Mouse (Mus musculus) fibroblast of lung, adult 2 months (primary cell): ENCODE measurements around the gene Tap1.

Source experiments
- DNase-seq: peaks from one replicate; pipeline ENCODE4 v3.0.0-alpha.2; 2011; ENCODE audit warnings: low read depth

Tap1 gene

GRCm38 (mm10) chr17:34179913-34180859, 7.2 kb upstream of the Tap1 start:
- DNase-seq, result no peak

DNA sequence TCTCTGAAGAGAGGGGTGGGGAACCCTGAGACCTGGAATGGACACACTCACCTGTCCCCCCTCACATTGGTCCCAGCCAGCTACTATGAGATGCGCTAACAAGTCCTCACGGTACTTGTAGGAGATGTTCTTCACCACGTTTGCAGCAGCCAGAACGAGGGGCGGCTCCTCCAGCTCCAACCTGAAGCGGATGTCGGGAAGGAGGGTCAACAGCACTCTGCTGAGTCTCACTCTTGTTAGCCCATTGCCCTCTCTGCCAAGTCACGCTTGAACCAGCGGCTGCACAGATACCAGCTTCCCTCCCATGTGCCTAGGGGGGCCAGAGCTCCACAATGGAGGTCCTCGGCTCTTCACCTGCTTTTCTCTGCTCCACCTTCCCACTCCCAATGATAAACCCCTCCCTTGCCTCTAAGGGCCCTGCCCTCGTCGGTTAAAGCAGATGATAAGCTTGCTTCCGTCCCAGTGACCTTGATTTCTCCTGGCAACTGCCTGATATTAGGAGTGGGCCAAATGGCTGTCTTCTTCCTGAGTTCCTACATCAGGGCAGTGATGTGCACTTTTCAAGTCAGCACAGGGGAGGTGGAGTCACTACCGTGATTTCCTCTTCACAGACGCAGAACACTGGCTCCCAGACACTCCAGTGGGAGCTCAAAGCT, 3.7 kb upstream of the Tap1 start:
- DNase-seq, result no peak

DNA sequence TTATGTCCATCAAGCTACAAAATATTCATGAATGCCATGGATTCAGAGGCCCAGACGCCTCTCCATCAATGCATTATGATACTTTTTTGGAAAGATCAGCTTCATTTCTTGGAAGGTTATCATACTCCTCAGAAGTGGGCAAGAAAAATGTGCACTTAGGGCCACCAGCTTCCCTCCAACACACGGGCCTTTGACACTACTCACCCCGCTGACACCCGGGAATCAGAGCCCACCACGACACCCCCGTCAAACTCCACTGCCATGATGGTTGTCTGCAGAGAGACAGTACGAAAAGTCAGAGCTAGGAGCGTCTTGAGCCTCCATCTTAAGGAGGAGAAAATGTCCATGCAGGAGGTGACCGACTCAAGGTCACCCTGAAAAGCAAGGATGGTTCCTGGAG, 1.8 kb upstream of the Tap1 start:
- no peak for DNase-seq

- DNase-seq, result no peak
These were observed 480 bp upstream of the Tap1 start for GRCm38 (mm10) chr17:34186885-34187260.

DNA sequence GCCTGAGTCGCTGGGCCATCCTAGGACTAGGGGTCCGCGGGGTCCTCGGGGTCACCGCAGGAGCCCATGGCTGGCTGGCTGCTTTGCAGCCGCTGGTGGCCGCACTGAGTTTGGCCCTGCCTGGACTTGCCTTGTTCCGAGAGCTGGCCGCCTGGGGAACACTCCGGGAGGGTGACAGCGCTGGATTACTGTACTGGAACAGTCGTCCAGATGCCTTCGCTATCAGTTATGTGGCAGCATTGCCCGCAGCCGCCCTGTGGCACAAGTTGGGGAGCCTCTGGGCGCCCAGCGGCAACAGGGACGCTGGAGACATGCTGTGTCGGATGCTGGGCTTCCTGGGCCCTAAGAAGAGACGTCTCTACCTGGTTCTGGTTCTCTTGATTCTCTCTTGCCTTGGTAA, 657 bp downstream of the Tap1 start:
- no peak for DNase-seq

DNA sequence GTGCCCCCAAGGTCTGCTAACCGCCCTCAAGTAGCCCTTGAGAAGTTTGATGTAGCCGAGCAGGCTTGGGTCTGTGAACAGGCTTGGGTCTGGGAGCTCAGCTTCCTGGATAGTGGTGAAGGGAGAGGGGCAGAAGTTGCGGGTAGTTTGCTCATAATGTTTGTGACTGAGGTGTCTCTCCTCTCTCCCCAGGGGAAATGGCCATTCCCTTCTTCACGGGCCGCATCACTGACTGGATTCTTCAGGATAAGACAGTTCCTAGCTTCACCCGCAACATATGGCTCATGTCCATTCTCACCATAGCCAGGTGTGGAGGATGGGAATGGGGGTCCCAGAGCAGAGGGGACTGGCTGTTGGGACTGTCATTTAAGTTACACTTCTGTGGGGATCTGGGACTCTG, 1.6 kb downstream of the Tap1 start:
- DNase-seq, result no peak

DNA sequence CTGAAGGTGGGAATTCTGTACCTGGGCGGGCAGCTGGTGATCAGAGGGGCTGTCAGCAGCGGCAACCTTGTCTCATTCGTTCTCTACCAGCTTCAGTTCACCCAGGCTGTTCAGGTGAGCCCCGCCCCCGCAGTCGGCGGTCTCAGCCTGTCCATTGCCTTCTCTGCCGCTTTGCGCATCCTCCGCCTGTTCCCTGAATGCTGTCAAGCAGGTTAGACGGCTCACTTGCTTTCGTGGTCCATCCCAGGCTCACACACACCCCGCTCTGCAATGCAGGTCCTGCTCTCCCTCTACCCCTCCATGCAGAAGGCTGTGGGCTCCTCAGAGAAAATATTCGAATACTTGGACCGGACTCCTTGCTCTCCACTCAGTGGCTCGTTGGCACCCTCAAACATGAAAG, 5.5 kb downstream of the Tap1 start:
- DNase-seq, result no peak

- DNase-seq, result no peak
These were observed 6.1 kb downstream of the Tap1 start for GRCm38 (mm10) chr17:34193468-34193867.

GRCm38 (mm10) chr17:34194723-34195122, 7.4 kb downstream of the Tap1 start:
- no peak for DNase-seq

GRCm38 (mm10) chr17:34196491-34196890, 9.1 kb downstream of the Tap1 start:
- DNase-seq, result no peak

DNA sequence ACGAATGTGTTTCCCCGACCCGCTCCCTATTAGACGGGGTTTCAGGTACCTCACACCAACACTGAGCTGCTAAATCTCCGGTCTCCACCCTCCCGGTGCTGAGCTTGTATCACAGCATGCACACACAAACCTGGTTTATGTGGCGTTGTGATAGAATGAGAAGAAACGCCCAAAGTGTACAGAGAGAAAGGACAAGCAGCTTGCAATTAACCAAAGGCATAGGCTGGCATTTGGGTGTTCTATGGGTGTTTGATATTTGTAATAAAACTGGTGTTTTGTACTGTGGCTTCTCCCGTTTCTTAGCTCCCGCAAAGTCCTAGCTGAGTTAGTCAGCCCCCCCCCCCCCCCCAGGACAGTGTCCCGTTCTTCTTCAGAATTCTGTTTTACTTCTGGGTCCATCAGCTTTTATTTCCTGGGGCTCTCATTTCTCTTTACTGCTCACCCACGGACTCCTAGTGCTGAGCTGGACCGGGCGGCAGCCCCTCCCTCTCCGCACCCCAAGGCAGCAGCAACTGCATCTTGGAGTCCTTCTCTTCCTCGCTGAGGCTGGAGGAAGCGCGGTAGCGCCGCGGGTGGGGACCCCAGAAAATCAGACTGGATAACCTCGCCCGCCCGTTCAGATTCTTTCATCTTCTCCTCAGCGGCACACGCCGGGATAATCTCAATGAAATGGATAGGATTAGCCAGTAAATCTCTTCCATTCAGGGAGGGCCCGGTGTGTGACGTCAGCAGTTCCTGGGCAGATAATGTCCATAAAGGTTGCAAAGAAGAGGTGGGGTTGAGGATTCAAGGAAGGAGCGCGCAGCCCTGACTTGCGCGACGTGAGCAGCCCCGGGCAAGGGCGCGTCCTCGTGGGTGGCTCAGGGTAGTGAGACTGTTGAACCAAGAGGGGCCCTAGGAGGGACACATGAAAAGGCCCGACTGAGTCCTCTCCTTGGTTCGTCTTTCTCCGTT, 9.9 kb downstream of the Tap1 start, which contains the start of gene Psmb8:
Psmb8 (plus strand) TSS at position 781 of the 954 bp plus-strand sequence.
- peak; percentile 76 for DNase-seq

DNA sequence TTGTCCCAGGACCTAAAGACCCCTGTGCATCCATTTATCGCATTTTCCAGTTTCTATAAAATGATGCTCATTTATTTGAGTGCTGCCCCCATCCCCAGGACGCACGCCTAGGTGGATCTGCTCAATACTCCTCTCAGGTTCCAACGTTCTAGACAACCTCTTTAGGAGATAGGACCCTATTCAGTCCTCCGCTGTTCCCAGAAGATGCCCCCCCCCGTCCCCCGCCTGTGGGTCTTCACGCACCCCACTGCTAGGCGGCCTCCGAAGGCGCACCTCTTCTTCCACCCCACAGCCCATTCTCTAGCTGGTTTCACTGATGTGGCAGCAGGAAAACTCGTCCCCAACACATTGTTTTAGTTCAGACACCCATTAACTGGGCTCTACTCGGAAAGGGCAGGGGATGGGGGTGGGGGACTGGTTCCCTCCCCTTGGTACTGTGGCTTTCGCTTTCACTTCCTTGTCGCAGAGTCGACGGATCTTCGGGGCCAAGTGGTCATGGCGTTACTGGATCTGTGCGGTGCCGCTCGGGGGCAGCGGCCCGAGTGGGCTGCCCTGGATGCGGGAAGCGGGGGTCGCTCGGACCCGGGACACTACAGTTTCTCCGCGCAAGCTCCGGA, 10.7 kb downstream of the Tap1 start:
- DNase-seq, result no peak

GRCm38 (mm10) chr17:34198521-34198912, 11.2 kb downstream of the Tap1 start:
- no peak for DNase-seq

DNA sequence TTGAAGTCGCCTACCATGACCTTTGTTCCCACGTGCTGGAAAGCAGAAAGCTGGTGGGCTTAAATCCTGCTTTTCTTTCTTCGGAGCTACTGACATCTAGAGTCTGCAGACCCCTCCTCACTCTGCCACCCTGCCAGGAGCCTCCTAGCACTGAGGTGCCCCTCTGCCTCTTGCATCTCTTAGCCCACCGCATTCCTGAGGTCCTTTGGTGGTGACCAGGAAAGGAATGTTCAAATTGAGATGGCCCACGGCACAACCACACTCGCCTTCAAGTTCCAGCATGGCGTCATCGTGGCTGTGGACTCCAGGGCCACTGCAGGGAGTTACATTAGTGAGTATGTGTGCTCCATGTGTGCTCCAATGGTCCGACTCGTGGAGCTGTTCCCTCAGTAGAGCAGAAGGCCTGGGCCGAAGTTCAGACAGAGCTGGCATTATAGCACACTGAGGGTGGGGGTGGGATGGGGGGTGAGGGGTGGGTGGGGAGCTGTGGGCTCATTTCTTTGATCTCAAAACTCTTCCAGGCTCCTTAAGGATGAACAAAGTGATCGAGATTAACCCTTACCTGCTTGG, 11.8 kb downstream of the Tap1 start:
- DNase-seq, result no peak

DNA sequence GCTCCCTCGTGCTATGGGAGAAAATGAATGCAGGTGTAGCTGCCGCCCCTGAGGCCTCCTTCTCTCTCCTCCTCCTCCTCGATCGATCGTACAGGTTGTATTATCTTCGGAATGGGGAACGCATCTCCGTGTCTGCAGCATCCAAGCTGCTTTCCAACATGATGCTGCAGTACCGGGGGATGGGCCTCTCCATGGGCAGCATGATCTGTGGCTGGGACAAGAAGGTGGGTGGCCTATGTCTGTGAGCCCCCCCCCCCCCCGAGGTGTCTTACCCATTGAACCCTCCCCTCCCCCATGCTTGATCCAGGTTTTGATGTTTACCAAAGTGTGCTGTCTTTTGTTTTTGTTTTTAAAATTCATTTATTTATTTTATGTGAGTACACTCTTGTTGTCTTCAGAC, 12.7 kb downstream of the Tap1 start:
- DNase-seq, result no peak

GRCm38 (mm10) chr17:34200772-34201505, 13.6 kb downstream of the Tap1 start:
- DNase-seq, result no peak

DNA sequence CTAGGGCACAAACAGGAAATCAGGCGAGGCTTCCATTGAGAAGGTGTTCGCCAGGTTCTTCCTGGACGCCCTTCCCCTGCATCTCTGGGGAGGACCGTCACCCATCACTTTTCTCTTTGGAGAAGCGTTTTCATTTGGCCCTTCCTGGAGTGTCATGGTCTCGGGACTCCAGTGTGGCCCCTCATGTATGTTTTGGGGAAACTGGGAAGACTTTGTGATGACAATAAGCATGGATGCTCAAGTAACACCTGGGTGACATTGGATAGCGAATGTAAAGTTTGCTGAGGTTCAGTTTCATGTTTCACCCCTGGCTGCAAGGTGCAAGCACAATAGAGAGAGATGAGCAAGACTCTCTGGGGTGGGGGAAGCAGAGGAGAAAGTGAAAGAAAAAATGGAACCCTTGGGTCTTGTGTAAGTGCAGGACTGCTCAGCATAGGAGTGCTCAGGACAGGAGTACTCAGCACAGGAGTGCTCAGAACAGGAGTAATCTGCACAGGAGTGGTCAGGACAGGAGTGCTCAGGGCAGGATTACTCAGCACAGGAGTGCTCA, 14.2 kb downstream of the Tap1 start:
- DNase-seq, result no peak

GRCm38 (mm10) chr17:34202760-34203442, 15.5 kb downstream of the Tap1 start:
- DNase-seq, result no peak

- no peak for DNase-seq
These were observed 16.1 kb downstream of the Tap1 start, which contains the start of gene Tap2 for GRCm38 (mm10) chr17:34203444-34203843. Gene Tap2, plus strand, starts transcription at chr17:34203527.
